25 mouse cellular contexts compared by ENCODE assay signal in the genomic region with DNA sequence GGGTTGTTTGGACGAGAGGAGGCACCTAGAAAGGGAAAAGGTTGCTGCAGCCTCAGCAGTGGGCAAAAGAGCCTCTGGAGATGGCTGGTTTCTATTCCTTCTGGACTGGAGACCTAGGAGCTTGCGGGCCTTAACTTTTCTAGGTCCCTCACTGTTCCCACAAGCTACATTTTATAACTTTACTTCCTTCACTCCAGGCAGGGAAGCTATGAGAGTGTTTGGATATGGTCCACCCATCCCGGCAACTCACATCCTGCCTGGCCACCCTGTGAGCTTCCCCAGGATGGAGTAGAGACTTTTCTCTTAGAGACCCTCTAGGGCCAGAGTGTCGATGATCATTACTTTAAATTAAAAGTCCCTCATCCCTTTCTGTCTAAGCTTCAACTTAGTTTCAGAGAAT. TPM values are rescaled to one million over a fixed set of nuclear protein-coding genes. Genes with fewer than 3 reads are reported as not detected.
"Had no signal": no experiment of that assay in that cellular context is flagged by ENCODE, and none has a peak within 500 bp of the region (broad histone marks: within the 10 kb centered on the region; RNA-seq: fewer than 3 reads in every experiment).

No protein-coding gene starts in this region.

- ATAC-seq: intestine, embryonic 16.5 days; liver, postnatal 0 days; lung, postnatal 0 days had no signal

- H3K4me3 ChIP-seq: neural tube, embryonic 12.5 days; stomach, embryonic 15.5 days had no signal

- H3K36me3 ChIP-seq: limb, embryonic 12.5 days; limb, embryonic 15.5 days; neural tube, embryonic 12.5 days; stomach, embryonic 15.5 days had no signal

- H3K27ac ChIP-seq: limb, embryonic 12.5 days; limb, embryonic 15.5 days; liver, embryonic 14.5 days; macrophage; neural tube, embryonic 12.5 days; stomach, embryonic 15.5 days had no signal

- H3K9ac ChIP-seq: limb, embryonic 12.5 days; limb, embryonic 15.5 days; liver, embryonic 14.5 days; liver, postnatal 0 days; lung, embryonic 14.5 days; neural tube, embryonic 12.5 days; stomach, embryonic 15.5 days had no signal

- DNase-seq: kidney, adult 18-20 months; kidney, adult 9 months; kidney, postnatal 14 days; kidney, postnatal 4 days; left cerebral cortex, postnatal 4 days; liver, postnatal 0 days; lung, embryonic 14.5 days; retina, postnatal 1 day; right cerebral cortex, postnatal 25 days; spleen, adult 18-20 months; thymus, postnatal 25 days had no signal

- H3K4me2 ChIP-seq: limb, embryonic 12.5 days; limb, embryonic 15.5 days; liver, embryonic 11.5 days; lung, embryonic 14.5 days; neural tube, embryonic 12.5 days; stomach, embryonic 15.5 days had no signal

- H3K9me3 ChIP-seq: limb, embryonic 12.5 days; limb, embryonic 15.5 days; neural tube, embryonic 12.5 days; stomach, embryonic 15.5 days had no signal

- H3K4me1 ChIP-seq: neural tube, embryonic 12.5 days; stomach, embryonic 15.5 days had no signal

RNA-seq across cellular contexts. Expression of a gene that starts 13.3 kb away (rescaled TPM):
- total RNA-seq: layer of hippocampus, adult 18-20 months; left cerebral cortex, adult 8-10 months; left cerebral cortex, postnatal 14 days; megakaryocyte, adult 5-6 weeks; neutrophil, adult 5-6 weeks had no signal
- polyA plus RNA-seq: intestine, embryonic 16.5 days; liver, postnatal 0 days; lung, embryonic 14.5 days; lung, postnatal 0 days; macrophage had no signal
